Mouse (Mus musculus) gastrocnemius, postnatal 25 days (tissue): Measurements from ENCODE around the gene Btbd11. TPM values are rescaled to one million over a fixed set of nuclear protein-coding genes. Genes with fewer than 3 reads are reported as not detected.
"Not testable (repeated sequence)": the region's sequence is repeated elsewhere in the genome, so short reads cannot be mapped to it uniquely, and the experiment has no call there.

Experiments used
- DNase-seq: peaks from one replicate; pipeline ENCODE4 v3.0.0; 2022
- total RNA-seq, 2 experiments: library from RNA; stranded (reverse); gene quantifications; 1 replicate in 1 of 2; 2 replicates in 1 of 2; pipeline ENCODE4 v1.2.3; 2021

Gene Btbd11
- total RNA-seq, 2 experiments from 2014 or later = 0.62 to 1.0 TPM

DNA sequence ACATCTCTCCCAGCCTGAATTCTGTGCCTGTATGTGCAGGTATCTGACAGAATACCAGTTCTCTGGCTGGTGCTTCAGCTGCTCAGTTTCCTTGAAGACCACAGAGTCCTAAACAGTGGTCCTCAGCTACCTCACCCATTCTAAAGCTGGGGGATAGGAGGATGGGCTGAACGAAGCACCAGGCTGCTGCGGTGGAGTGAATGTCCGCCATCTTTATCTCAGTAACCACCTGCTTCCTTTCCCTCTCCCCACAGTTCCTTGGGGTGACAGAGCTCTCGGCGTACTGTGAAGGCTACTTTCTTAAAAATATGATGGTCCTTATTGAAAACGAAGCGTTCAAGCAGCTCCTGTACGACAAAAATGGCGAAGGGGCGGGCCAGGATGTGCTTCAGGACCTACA lies 271.3 kb downstream of the Btbd11 start:
- no peak for DNase-seq

DNA sequence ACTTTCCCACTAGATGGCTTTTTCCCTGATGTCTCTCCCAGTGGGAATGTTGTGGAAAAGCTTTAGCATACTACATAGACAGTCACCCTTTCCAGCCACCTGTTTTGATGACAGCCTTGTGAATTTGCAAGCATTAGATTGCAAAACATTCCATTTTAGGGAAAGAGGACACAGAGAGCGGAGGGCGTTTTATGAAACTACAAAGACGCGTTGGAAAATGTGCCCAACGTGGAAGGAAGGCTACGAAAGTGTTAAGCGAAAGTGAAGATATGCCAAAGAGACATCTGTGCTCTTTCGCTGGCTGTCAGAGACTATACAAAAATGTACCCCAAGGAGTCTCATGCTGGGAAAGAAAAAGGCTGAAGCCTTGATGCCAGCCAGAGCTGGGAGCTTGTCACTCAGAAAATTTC lies 286.9 kb downstream of the Btbd11 start:
- DNase-seq = no peak

DNA sequence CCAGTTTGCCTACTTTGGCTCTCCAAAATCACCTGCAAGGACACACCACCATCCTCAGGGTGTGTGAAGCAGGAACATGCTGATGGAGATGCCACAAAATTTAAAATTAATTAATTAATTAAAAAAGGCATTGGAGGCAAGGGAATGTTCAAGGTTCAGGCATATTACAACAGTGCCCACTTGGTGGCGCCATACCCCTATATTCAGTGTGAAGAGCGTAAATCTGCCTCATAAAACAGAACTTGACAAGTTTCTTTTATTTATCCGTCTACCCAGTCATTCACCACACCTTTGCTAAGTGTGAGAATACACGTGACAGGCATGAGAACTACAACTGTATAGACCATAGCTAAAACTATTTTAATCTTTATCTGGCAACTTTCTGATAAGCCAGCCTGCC lies 292.0 kb downstream of the Btbd11 start:
- no peak for DNase-seq

DNA sequence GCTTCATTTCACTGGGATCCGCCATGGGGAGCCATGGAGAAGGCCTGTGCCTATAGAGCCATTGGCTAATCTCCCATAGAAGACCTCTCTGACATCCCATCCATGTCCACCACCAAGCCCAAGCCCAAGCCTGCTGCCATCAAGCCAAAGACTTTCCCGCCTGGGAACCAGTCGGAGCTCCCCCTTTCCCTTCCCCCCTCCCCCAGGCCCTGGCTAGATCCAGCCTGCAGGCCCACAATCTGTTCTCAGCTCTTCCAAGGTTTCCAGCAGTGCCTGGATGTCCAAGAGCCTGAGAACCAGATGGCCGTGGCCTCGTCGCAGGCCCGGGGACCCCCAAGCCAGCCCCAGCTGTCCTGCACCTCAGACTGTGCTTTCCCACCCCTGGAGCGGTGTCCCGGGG lies 295.8 kb downstream of the Btbd11 start:
- no peak for DNase-seq

DNA sequence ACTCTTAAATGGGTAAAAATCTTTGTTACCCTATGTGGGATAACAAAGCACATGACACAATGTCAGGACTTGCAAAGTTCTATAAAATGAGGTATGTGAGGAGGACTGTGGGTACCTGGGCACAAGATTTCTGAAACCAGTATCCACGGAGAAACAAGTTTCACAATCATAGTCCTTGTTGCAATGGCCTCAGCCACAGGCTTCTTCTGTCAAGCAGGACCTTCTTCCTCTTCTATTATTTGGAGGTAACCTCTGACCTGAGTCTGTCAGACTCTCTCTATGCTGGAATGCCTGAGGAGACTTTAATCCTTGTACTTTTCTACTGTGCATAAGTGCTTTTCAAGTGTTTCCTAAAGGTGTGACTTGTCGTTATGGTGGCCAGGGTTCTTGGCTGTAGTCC lies 307.8 kb downstream of the Btbd11 start:
- DNase-seq = not testable (repeated sequence)

DNA sequence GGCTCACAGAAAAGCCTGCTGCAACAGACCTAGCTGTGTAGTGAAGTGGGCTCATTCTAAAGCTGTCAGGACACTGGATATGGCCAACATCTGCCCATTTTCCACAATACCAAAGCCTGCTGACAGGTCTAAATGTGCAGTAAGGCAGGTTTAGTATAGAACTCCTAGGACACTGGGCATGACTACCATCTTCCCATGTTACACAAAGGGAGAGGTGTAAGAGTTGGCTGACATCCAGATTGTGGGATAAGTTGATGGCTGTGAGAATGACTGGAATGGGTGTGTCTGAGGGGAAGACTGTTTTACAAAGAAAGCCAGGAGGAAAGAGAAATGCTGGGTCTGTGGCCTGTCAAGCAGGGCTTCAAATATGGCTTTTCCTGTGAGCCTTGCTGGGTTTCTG lies 313.1 kb downstream of the Btbd11 start:
- no peak for DNase-seq

DNA sequence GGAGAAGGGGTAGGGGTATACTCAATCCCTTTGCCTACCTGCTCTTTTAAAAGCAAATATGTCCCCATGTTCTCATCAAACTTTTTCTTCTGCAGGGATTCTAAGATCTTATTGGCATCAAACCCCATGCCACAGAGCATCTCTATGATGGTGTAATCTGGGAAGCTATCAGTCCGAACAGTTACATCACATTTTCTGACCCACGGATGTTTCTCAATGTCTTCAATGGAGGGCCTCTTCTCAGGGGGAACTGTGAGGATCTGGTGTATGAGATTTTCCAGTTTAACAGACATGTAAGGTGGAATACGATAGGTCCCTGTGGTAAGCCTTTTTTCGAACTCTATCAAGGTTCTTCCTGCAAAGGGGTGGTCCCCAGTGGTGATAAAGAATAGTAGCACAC lies 323.2 kb downstream of the Btbd11 start:
- not testable (repeated sequence) for DNase-seq

Other genes starting within 250 kb of the Btbd11 start
- gene Cry1, start 201.8 kb upstream of the Btbd11 start, total RNA-seq = 10 to 100 TPM in 1 of 2 experiments, 1 to 10 TPM in 1; 6.1 to 11.8 TPM